Mouse (Mus musculus) frontal cortex, adult (tissue): ENCODE data around the gene Ccn2.

Source experiments
- ATAC-seq: cut with Nextera tagmentation; 2 replicates; pipeline ENCODE4 v1.9.2; 2017; ENCODE audit warnings: mild to moderate bottlenecking, moderate library complexity, mixed read lengths; ENCODE audit not compliant: low TSS enrichment

Ccn2 gene

GRCm38 (mm10) chr10:24595250-24596002 is at the start of gene Ccn2:
Gene Ccn2 (plus strand): TSS chr10:24595442.
- peak; percentile 67 for ATAC-seq

DNA sequence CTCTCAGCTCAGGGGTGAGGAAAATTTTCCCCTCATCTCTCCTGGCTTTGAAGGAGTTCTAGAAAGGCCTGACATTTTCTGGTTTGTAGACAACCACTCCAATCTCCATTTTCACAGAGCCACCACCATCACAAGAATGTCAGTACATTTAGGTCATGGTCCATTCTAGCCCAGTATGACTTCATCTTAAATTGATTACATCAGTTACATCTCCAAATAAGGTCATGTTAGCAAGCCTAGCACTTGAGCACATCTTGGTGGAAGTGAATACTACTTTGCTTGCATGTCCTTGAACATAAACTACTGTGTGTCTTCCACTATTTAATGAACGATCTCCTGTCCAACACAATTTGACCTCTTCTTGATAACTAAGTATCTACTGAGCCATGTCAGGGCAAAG is 42.4 kb upstream of the Ccn2 start:
- no peak for ATAC-seq

GRCm38 (mm10) chr10:24554091-24554490 is 41.2 kb upstream of the Ccn2 start:
- no peak for ATAC-seq

DNA sequence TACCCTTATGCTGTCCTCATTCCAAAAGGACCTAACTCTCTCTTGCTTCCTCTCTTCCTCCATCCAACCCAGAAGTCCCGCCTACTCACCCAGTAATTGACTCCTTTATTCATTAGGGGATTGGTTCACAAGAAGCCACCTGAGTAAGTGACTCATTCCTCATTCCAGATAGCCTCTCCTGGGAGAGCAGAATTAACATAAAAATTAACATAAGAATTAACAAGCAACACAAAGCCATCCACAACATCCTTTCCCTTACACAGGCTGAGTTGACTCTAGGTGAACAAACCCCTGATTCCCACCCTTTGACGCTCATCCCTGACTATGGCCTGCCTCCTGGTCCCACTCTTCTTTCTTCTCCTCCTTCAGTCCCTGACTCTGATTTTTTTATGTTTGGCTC is 36.9 kb upstream of the Ccn2 start:
- no peak for ATAC-seq

GRCm38 (mm10) chr10:24569691-24570420 is 25.4 kb upstream of the Ccn2 start:
- no peak for ATAC-seq

GRCm38 (mm10) chr10:24572044-24572960 is 22.9 kb upstream of the Ccn2 start:
- no peak for ATAC-seq

DNA sequence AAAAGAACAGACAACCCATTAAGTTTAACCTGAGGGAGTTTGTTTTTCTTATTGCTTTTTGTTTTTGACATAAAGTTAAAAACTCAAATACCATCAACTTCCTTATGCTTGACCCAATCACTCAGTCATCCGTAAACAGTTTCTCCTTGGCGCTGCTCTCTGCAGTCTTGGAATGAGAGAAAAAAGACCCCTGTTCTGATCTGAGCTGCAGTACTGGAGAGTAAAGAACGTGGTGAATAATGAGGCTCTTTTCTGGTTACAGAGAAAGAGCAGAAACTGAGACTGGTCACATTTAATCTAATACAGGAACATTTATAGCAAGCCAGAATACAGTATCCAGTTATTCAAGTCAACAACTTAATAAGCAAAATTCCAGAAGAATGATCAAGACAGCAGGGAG is 21.8 kb upstream of the Ccn2 start:
- no peak for ATAC-seq

GRCm38 (mm10) chr10:24581076-24581475 is 14.2 kb upstream of the Ccn2 start:
- 0 out of 2 replicates have a peak, but pooled peaks have one; percentile 38 for ATAC-seq

GRCm38 (mm10) chr10:24588824-24589223 is 6.4 kb upstream of the Ccn2 start:
- no peak for ATAC-seq

DNA sequence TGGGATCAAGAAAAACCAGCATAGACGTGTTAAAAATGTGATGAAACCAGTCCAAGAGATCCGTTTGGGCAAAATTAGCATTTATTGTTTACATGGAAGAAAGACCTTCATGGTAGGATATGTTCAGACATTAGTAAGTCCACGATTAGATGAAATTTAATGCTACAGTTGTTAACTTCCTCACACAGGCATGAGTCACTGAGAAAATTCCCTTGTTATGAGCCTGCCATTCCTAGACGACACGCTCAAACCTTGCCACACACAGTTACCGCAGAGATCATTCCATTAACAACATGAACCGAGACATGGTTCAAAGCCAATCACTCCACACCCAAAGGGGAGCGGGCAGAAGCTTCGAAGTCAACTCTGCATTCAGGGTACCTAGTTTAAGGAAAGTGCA is 6.0 kb upstream of the Ccn2 start:
- ATAC-seq: no peak

DNA sequence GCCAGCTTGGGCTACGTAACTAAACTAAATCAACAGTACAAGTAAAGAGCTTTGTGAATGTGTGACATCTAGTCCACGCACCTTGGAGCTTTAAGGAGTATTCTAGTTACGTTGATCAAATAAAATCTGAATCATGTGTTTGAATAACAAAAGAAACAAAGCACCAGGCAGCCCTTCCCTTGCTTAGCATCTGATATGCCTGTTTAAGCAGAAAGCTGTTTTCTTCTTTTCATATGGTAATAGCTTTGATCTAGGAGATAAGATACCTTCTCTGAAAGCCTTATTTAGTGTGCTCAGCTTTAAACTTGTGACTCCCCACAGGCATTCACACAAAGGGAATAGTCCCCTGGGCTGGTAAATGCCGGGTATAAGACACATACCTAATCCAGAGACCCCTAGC is 4.7 kb upstream of the Ccn2 start:
- ATAC-seq: no peak

DNA sequence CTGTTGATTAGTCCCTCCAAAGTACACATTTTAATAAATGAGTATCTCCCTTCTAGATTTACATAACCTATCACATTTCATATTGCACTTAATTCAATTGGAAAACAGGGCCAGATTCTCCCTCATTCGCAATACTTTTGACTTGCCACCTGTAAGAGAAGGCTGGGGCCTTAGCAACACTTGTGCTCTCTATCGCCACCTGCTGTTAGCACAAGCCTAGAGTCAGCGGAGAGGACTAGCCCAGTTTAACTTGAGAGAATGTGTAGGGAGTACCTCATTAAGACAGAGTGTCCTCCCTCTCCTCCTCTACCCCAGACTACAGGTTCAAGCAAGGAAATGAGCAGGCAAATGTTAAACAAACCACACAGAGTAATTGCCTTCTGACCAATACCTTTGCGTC is 4.1 kb upstream of the Ccn2 start:
- peak; percentile 87 for ATAC-seq

- ATAC-seq: no peak
These were observed 3.5 kb upstream of the Ccn2 start for GRCm38 (mm10) chr10:24591741-24592140.

- no peak for ATAC-seq
These were observed 2.9 kb upstream of the Ccn2 start for GRCm38 (mm10) chr10:24592318-24592717.

- no peak for ATAC-seq
These were observed 2.3 kb upstream of the Ccn2 start for GRCm38 (mm10) chr10:24592969-24593368.

DNA sequence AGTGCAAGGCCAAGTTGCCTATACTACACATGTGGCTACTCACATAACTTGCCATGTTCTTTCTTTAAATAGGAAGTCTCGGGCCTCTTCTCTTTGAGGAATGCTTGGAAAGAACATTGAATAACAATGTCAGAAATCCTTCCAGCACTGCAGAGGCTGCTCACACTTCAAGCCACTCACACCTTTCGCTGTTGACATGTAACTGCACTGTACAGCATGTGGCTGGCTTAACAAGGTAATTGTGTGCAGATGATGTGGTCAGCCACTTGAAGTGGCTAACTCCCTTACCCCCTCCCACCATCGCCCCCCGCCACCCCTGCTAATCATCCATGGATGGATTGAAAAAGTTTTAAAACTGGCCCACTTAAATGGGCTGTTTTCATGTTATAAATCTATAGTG is 1.7 kb upstream of the Ccn2 start:
- ATAC-seq: no peak

DNA sequence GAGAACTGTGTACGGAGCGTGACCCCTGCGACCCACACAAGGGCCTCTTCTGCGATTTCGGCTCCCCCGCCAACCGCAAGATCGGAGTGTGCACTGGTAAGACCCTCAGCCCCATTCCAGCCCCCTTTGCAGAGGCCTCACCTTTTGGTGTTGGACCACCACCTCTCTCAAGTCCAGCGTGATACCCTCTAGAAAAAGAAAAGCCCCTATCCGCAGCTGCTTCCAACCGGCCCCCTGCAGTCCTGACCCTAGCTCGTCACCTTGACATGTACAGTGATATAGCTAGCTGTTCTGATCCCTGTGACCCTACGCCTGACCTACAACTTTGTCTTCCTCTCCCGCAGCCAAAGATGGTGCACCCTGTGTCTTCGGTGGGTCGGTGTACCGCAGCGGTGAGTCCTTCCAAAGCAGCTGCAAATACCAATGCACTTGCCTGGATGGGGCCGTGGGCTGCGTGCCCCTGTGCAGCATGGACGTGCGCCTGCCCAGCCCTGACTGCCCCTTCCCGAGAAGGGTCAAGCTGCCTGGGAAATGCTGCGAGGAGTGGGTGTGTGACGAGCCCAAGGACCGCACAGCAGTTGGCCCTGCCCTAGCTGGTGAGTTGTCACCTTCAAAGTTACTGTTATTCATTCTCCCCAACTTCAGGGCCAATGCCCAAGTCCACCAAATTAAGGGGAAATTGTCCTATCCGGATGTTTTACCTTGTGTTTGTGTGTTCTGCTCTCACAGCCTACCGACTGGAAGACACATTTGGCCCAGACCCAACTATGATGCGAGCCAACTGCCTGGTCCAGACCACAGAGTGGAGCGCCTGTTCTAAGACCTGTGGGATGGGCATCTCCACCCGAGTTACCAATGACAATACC is 994 bp downstream of the Ccn2 start:
- ATAC-seq: no peak

GRCm38 (mm10) chr10:24596869-24597339 is 1.7 kb downstream of the Ccn2 start:
- ATAC-seq: peak; percentile 38

- ATAC-seq: no peak
These were observed 2.5 kb downstream of the Ccn2 start for GRCm38 (mm10) chr10:24597789-24598188.

DNA sequence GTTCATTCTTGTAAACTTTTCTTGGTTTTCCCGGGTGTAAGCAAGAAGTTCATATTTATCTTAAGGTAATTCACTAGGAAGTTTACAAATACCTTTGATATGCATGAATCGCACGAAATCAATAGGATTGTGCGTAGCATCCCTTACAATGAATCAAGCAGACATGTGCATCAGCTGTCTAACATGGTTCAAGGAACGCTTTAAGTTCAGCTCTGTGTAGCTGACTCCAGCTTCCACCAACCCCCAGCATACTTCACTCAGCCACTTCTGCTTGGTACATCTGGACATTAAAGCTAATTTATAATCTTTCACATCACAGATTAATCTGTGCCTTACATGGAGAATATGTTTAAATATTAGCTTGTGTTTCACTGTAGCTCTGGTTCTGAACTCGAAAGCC is 3.5 kb downstream of the Ccn2 start:
- no peak for ATAC-seq

GRCm38 (mm10) chr10:24599802-24600201 is 4.6 kb downstream of the Ccn2 start:
- ATAC-seq: no peak
